Mouse (Mus musculus) Patski (cell line): ENCODE results near the gene Gm16253. TPM values are rescaled to one million over a fixed set of nuclear protein-coding genes. Genes with fewer than 3 reads are reported as not detected.

Experiments used
- ATAC-seq: fragments of 100-300 bp; one replicate; pipeline ENCODE4 v1.8.0; 2021
- CTCF ChIA-PET: fragments of 350-600 bp; sonication (Branson Sonifier 250); formaldehyde crosslinking; loops from one replicate; lab custom pipeline; 2022; ENCODE audit warnings: inconsistent platforms; lab: Charles Lee
- POLR2A ChIA-PET: fragments of 350-600 bp; sonication (Branson Sonifier 250); formaldehyde crosslinking; loops from one replicate; lab custom pipeline; 2022; ENCODE audit warnings: antibody characterized with exemption, inconsistent platforms; lab: Charles Lee
- DNase-seq: peaks from one replicate; pipeline ENCODE4 v3.0.0-alpha.2; 2011; ENCODE audit warnings: low read depth, low spot score
- H3K27me3 ChIP-seq: fragments of 371-371 bp; one replicate; pipeline ENCODE4 v1.5.1; 2021
- CTCF ChIP-seq: fragments of 100-300 bp; IDR thresholded peaks from one replicate; pipeline ENCODE4 v1.5.1; 2021
- in situ Hi-C: fragments of 300-500 bp; cut with MboI; formaldehyde crosslinking; loops from 3 replicates; pipeline ENCODE4 v1.11.1; 2018; ENCODE audit warnings: low pct_unique_long_range_greater_than_20kb, mixed read lengths
- polyA plus RNA-seq: library from polyadenylated mRNA; unstranded; gene quantifications from one replicate; pipeline ENCODE4 v1.2.3, GENCODE M21; 2021

Gm16253 gene
- polyA plus RNA-seq, 1 experiment from 2014 or later: 1.9 TPM

DNA sequence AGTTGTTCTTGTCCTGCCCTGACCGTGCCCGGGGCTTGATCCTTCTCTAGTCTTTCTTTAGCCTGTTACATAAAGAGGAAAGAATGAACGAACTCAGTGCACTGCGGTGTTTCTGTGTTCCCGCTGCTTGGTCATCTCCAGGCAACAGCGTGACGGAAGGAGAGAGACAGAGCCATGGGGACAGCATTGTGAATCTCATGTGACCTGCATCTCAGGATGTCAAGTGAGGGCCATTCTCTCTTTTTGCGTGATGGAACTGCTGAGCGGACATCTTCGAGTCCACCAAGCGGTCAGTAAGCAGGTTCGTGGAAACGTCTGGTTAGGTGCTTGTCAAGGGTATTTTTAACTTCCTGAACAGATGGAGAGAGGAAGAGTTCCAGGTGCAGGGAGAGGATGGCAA lies 7.3 kb upstream of the Gm16253 start:
- POLR2A ChIA-PET: interaction anchor here (1.4 kb wide), 1 partner anchor 12 kb away, joined by 6 read pairs; the partner anchor contains the start of gene Txnip

DNA sequence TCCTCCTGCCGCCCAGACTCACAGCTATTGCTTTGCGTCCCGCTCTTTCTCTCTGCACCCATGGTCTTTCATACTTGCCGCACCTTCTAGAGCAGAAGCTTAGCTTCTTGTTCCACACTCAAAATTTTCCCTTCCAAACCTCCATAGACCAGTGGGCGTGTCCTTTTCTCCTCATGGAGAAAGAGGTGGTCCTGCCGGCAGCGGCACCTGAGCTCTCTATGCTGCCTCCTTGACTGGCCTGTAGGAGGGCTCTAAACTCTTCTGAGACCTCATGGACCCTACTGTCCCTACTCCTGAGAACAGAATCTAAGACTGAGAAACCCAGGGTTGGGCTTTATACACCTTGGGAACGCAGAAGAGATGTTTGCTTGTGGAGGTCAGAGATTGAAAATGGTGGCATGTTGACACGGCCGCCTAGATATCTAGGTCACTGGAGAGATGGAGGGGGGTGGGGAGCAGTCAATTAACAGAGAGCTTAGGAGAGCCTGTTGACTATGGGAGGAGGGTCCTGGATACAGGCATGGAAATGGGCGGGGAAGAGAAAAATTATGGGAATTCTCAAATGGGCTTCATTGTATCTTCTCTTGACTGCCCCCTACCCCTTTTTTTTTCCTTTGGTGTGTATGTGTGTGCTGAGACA lies 6.7 kb upstream of the Gm16253 start:
- H3K27me3 ChIP-seq: no peaks in the 10 kb centered on the region
- ATAC-seq (no peak), DNase-seq (no peak)
- in situ Hi-C loops: no loop called here
- POLR2A ChIA-PET: interaction anchor here (1.4 kb wide), 1 partner anchor 12 kb away, joined by 6 read pairs; the partner anchor contains the start of gene Txnip
- TF ChIP-seq CTCF: no peak
- CTCF ChIA-PET: interaction anchor here (1.5 to 2.6 kb wide), 2 partner anchors 10 to 19 kb away, joined by 3 to 9 read pairs; no protein-coding TSS in a partner anchor

More for the DNA sequence above, 7.3 kb upstream of the Gm16253 start:
- ATAC-seq: no peak
- TF ChIP-seq CTCF: no peak
- no peaks in the 10 kb centered on the region for H3K27me3 ChIP-seq
- DNase-seq: no peak
- in situ Hi-C loops: no loop called here
- CTCF ChIA-PET: no interaction called here

DNA sequence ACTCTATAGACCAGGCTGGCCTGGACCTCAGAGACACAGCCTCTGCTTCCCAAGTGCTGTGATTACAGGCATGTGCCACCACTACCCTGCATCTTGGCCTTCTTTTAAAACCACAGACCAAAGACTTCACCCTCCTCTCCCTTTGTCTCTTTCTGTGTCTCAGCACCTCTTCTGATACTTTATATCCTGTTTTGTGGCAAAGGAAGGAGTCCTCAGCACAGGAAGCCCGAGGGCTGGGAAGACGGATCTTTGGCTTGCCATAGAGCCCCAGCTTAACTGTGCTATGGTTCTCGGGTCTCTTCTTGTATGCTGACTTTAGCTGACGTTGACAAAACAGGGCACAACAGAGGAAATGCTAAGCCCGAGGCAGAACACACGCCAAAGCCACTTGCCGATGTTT lies 6.1 kb upstream of the Gm16253 start:
- in situ Hi-C loops: no loop called here
- POLR2A ChIA-PET: interaction anchor here (0.8 to 1.4 kb wide), 3 partner anchors 8 to 33 kb away, joined by 3 to 6 read pairs (median 3); partner anchors contain the start of gene Txnip
- CTCF ChIA-PET: interaction anchor here (1.5 to 2.6 kb wide), 2 partner anchors 10 to 20 kb away, joined by 3 to 9 read pairs; no protein-coding TSS in a partner anchor
- no peak for TF ChIP-seq CTCF
- ATAC-seq (no peak), DNase-seq (no peak)
- H3K27me3 ChIP-seq: no peaks in the 10 kb centered on the region

- no peaks in the 10 kb centered on the region for H3K27me3 ChIP-seq
- ChIA-PET CTCF (interaction anchor here (1.5 to 2.6 kb wide), 3 partner anchors 8 to 20 kb away, joined by 3 to 9 read pairs (median 6); no protein-coding TSS in a partner anchor), POLR2A (interaction anchor here (0.8 to 1.5 kb wide), 3 partner anchors 9 to 32 kb away, joined by 3 read pairs; no protein-coding TSS in a partner anchor)
- ATAC-seq: no peak
- in situ Hi-C loops: no loop called here
- no peak for TF ChIP-seq CTCF
- no peak for DNase-seq
These were observed 5.4 kb upstream of the Gm16253 start for GRCm38 (mm10) chr3:96571336-96571735.

DNA sequence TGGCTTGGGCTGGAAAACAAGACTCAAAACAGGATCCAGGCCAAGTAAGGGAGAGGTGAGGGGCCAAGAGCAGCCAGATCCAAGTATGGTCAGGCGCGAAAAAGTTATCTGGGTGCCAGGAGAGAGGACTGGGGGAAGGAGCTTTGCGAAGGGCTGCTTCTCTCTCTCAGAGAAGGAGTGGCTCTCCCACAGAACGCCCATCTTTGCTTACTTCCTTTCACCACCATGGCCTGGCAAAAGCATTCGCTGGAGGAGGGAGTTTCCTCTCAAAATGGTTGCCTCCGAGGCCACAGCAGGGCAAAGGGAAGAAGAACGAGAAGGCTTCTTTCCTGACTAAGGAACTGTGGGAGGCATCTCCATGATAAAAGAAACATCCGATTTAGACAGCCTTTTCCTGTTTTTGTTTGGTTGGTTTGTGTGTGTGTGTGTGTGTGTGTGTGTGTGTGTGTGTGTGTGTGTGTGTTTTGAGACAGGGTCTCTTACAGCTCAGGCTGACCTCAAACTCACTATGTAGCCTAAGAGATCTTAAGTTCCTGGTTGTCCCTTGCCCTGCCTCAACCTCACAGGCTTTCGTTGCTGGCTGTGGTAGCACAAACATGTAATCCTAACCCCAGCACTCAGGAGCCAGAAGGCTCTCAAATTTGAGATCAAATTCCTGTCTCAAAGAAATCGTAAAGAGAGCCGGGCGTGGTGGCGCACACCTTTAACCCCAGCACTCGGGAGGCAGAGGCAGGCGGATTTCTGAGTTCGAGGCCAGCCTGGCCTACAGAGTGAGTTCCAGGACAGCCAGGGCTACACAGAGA lies 4.7 kb upstream of the Gm16253 start:
- no peak for ATAC-seq
- in situ Hi-C loops: no loop called here

GRCm38 (mm10) chr3:96573611-96574511 lies 2.9 kb upstream of the Gm16253 start:
- POLR2A ChIA-PET: interaction anchor here (0.8 to 3.1 kb wide), 3 partner anchors 12 to 295 kb away, joined by 3 to 21 read pairs (median 11); partner anchors contain the start of gene Txnip

More for the DNA sequence above, 4.7 kb upstream of the Gm16253 start:
- TF ChIP-seq CTCF: no peak
- POLR2A ChIA-PET: interaction anchor here (1.2 to 1.5 kb wide), 2 partner anchors 10 to 11 kb away, joined by 3 read pairs; no protein-coding TSS in a partner anchor
- CTCF ChIA-PET: interaction anchor here (1.7 to 2.6 kb wide), 2 partner anchors 8 to 9 kb away, joined by 6 to 9 read pairs; no protein-coding TSS in a partner anchor
- DNase-seq: no peak
- H3K27me3 ChIP-seq: no peaks in the 10 kb centered on the region

DNA sequence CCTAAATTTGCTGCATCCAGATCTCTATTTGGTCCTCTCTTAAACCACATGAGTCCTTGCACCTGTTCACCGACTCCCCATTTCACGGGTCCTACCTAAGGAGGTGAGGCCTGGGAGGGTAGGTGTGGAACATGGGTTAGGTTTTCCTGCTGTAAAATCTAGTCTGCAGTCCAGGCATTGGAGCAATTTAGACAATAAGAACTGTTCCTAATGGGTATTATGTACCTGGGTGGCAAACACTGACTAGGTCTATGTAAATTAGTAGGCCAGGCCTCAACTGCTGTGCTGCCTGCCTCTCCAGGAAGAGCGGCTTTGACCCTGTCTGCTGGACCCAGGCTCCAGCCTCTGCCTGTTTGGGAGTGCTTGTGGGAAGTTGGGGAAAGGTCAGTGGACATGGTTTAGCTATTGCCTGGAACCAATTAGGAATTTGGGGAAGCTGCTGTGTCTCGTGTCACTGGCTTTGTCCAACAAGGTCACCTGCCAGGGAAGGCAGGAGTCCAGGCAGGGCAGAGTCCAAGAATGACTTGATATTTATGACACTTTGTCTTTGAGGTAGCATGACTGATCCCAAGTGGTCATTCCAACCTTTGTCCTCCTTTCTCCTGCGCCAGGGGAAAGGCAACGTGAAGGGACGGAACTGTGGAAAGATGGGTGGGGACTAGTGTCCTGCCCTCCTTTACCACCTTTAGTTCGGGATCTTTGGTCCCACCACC lies 1.4 kb upstream of the Gm16253 start:
- CTCF ChIA-PET: interaction anchor here (1.7 to 11.5 kb wide), 3 partner anchors 13 to 27 kb away, joined by 7 to 312 read pairs (median 19); partner anchors contain the start of genes Polr3gl and Txnip
- in situ Hi-C loops: no loop called here
- no peak for ATAC-seq

More at GRCm38 (mm10) chr3:96573611-96574511, 2.9 kb upstream of the Gm16253 start:
- in situ Hi-C loops: no loop called here
- no peak for TF ChIP-seq CTCF
- ATAC-seq (no peak), DNase-seq (no peak)
- CTCF ChIA-PET: interaction anchor here (1.2 to 11.5 kb wide), 3 partner anchors 12 to 71 kb away, joined by 3 to 312 read pairs (median 6); partner anchors contain the start of genes Itga10 and Txnip
- H3K27me3 ChIP-seq: no peaks in the 10 kb centered on the region

DNA sequence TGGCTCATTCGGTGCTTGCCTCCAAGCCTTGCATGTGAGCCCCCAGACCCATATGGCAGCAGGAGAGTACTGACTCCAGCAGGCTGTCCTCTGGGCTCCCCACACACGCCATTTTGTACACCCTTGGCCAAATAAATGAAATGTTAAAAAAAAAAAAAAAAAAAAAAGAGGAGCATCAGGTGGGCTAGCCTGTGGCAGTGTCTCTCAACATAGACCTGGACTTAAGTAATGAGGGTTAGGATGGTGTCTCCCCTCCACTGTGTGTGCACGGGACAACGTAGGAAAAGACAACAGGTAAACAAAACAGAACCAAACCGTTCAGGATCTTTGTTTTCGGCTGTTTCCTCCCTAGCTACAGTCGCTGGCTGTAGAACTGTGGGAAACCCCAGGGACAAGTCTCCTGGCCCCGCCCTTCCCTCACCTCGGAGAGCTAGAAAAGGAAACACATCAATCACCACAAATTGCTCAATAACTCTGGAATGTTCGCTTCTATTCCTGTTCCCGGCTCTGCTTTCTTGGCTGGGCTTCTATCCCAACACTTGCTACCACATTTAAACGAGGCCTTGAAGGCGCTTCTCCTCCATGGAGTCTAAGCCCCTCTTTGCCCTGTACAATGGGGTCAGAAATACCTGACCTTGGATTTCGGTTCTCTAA lies 652 bp upstream of the Gm16253 start:
- POLR2A ChIA-PET: interaction anchor here (0.7 to 3.5 kb wide), 5 partner anchors 11 to 86 kb away, joined by 3 to 44 read pairs (median 7); partner anchors contain the start of gene Txnip
- no peak for TF ChIP-seq CTCF
- in situ Hi-C loops: no loop called here

More for the DNA sequence above, 1.4 kb upstream of the Gm16253 start:
- POLR2A ChIA-PET: interaction anchor here (0.6 to 3.5 kb wide), 5 partner anchors 13 to 268 kb away, joined by 3 to 44 read pairs (median 21); partner anchors contain the start of gene Txnip
- no peak for DNase-seq
- TF ChIP-seq CTCF: no peak
- no peaks in the 10 kb centered on the region for H3K27me3 ChIP-seq

More for the DNA sequence above, 652 bp upstream of the Gm16253 start:
- no peaks in the 10 kb centered on the region for H3K27me3 ChIP-seq
- CTCF ChIA-PET: interaction anchor here (1.0 to 11.5 kb wide), 10 partner anchors 11 to 132 kb away, joined by 3 to 312 read pairs (median 6); partner anchors contain the start of genes Lix1l, Nudt17, Polr3gl and Txnip
- DNase-seq (no peak), ATAC-seq (peak; percentile 29)
